Comparison of ENCODE assay signal across 9 mouse cellular contexts in the genomic region with DNA sequence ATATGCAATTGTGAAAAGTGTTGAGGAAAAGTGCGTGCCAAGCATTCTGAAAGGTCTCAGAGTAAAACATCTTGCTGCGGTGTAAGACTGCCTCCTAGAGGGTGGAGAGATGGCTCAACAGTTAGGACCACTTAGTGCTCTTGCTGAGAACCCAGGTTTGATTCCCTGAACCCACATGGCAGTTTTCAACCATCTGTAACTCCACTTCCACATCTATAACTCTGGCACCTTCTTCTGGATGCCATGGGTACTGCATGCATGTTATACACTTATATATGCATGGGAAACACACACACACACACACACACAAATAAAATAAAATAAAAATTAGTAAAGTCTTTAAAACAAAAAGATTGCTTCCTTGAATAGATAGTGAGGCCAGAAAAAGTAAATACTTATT.
DNase-seq lines count a peak whose midpoint lies in the region; ATAC-seq and TF ChIP-seq lines count a peak whose summit lies in the region.
"Had no signal": no experiment of that assay in that cellular context is flagged by ENCODE, and none has a peak within 500 bp of the region (broad histone marks: within the 10 kb centered on the region; RNA-seq: fewer than 3 reads in every experiment).

No protein-coding gene starts in this region.

- ATAC-seq in heart, postnatal 0 days (ENCODE audit: insufficient read depth, low read depth) = no peak
- ATAC-seq in heart, embryonic 11.5 days (replicated peaks; ENCODE audit: insufficient number of reproducible peaks, low FRiP score, low TSS enrichment) = no peak
- no peak for ATAC-seq in Patski
- ATAC-seq in inflammation-experienced regulatory T-cells, adult 6 months = peak; percentile 65
- ATAC-seq in erythroid progenitor cell, adult 5-6 weeks (replicated peaks; ENCODE audit: low FRiP score, poor library complexity, severe bottlenecking) = no peak

- peak; percentile 64 for TF ChIP-seq CTCF in heart, postnatal 0 days (IDR thresholded peaks at IDR 0.05; ENCODE audit: low read depth)
- TF ChIP-seq CTCF in Patski (IDR thresholded peaks at IDR 0.05) = peak; percentile 64

- no peaks in the 10 kb centered on the region for H3K9me3 ChIP-seq in heart, postnatal 0 days (replicated peaks; ENCODE audit: control insufficient read depth, low read length)
- no peaks in the 10 kb centered on the region for H3K9me3 ChIP-seq in heart, embryonic 11.5 days (replicated peaks; ENCODE audit: control insufficient read depth, low read length)
- H3K9me3 ChIP-seq: neural tube, embryonic 12.5 days had no signal

- peaks cover 48% of the 10 kb centered on the region for H3K36me3 ChIP-seq in heart, postnatal 0 days (replicated peaks; ENCODE audit: control insufficient read depth, insufficient read depth, low read length)
- H3K36me3 ChIP-seq in heart, embryonic 11.5 days (ENCODE audit: control insufficient read depth, insufficient read depth, low read length) = 0 out of 2 replicates have a peak, but pooled peaks cover 3% of the 10 kb centered on the region
- H3K36me3 ChIP-seq: neural tube, embryonic 12.5 days had no signal

- H3K4me3 ChIP-seq in heart, postnatal 0 days (ENCODE audit: low read depth, low read length) = no peak overlapping the region
- H3K4me3 ChIP-seq in heart, embryonic 11.5 days (ENCODE audit: low read depth, low read length) = no peak overlapping the region
- H3K4me3 ChIP-seq: neural tube, embryonic 12.5 days had no signal

- DNase-seq in heart, postnatal 0 days (ENCODE audit: low spot score) = no peak
- peak; percentile 54 to 61 for DNase-seq in B cell, adult 2 months
- no peak for DNase-seq in Patski (ENCODE audit: low read depth, low spot score)
- peak; percentile 23 for DNase-seq in thymus, postnatal 25 days
- no peak for DNase-seq in cerebellum, adult 9-10 months

- in situ Hi-C loops in Patski (cut with MboI; ENCODE audit: low pct_unique_long_range_greater_than_20kb) = no loop called here

- no peak overlapping the region for H3K9ac ChIP-seq in heart, postnatal 0 days (replicated peaks; ENCODE audit: low read depth, low read length)
- no peak overlapping the region for H3K9ac ChIP-seq in heart, embryonic 11.5 days (ENCODE audit: low read depth, low read length)
- H3K9ac ChIP-seq: neural tube, embryonic 12.5 days had no signal

- H3K4me1 ChIP-seq in heart, postnatal 0 days (ENCODE audit: control insufficient read depth, insufficient read depth) = no peaks in the 10 kb centered on the region
- no peaks in the 10 kb centered on the region for H3K4me1 ChIP-seq in heart, embryonic 11.5 days (ENCODE audit: control insufficient read depth, insufficient read depth, low read length)
- H3K4me1 ChIP-seq: neural tube, embryonic 12.5 days had no signal

- CTCF ChIA-PET in Patski (lab: Charles Lee) = interaction anchor here (0.7 to 1.9 kb wide), 6 partner anchors 9 to 142 kb away, joined by 3 to 5 read pairs (median 5); no protein-coding TSS in a partner anchor

- TF ChIP-seq EP300 in heart, postnatal 0 days (IDR thresholded peaks at IDR 0.05; ENCODE audit: low read depth) = no peak

- no peak overlapping the region for H3K27ac ChIP-seq in heart, postnatal 0 days (ENCODE audit: low read depth)
- H3K27ac ChIP-seq in heart, embryonic 11.5 days (ENCODE audit: low read depth, low read length) = no peak overlapping the region
- H3K27ac ChIP-seq: neural tube, embryonic 12.5 days had no signal

- POLR2A ChIA-PET in Patski (lab: Charles Lee) = interaction anchor here (0.6 kb wide), 1 partner anchor 25 kb away, joined by 3 read pairs; no protein-coding TSS in a partner anchor

- WGBS in heart, postnatal 0 days = 80% methylated on average over 2 of the region's 2 CpGs
- 76% methylated on average over 2 of the region's 2 CpGs for WGBS in heart, embryonic 11.5 days (ENCODE audit: insufficient replicate concordance)

- no peak overlapping the region for H3K4me2 ChIP-seq in heart, postnatal 0 days (ENCODE audit: low read depth, low read length)
- H3K4me2 ChIP-seq in heart, embryonic 11.5 days = no peak overlapping the region
- H3K4me2 ChIP-seq: neural tube, embryonic 12.5 days had no signal

- no peaks in the 10 kb centered on the region for H3K27me3 ChIP-seq in heart, postnatal 0 days (ENCODE audit: control insufficient read depth, insufficient read depth, low read length)
- no peaks in the 10 kb centered on the region for H3K27me3 ChIP-seq in heart, embryonic 11.5 days (ENCODE audit: control insufficient read depth, insufficient read depth, low read length)
- H3K27me3 ChIP-seq in Patski = no peaks in the 10 kb centered on the region
- H3K27me3 ChIP-seq: neural tube, embryonic 12.5 days had no signal

Comparison
In these comparisons a context has a peak if more than half of its experiments do, and no peak if none do; other contexts are left out.
1. DNase-seq: peak in B cell, adult 2 months (2 of 2) and thymus, postnatal 25 days (single experiment); none in heart, postnatal 0 days (single experiment), Patski (single experiment) and cerebellum, adult 9-10 months (single experiment).